Mouse (Mus musculus) liver, postnatal 0 days (tissue): Measurements from ENCODE around the gene Adgrb3. TPM values are rescaled to one million over a fixed set of nuclear protein-coding genes. Genes with fewer than 3 reads are reported as not detected.
A peak's percentile ranks its signal among the peaks of the same experiment; 100 is the strongest.
"Not testable (repeated sequence)": the region's sequence is repeated elsewhere in the genome, so short reads cannot be mapped to it uniquely, and the experiment has no call there.

Source experiments
- ATAC-seq: fragments of 200-750 bp; cut with Nextera tagmentation; 2 replicates; pipeline ENCODE4 v1.8.0; 2017; ENCODE audit warnings: mild to moderate bottlenecking, moderate library complexity
- DNase-seq: peaks from one replicate; pipeline ENCODE4 v3.0.0-alpha.2; 2016
- H3K27ac ChIP-seq: fragments of 300-500 bp; sonication (generic); 2 replicates; pipeline ENCODE4 v1.5.1; 2014; ENCODE audit warnings: antibody characterized with exemption, moderate library complexity, mild to moderate bottlenecking, low read depth
- H3K27me3 ChIP-seq: fragments of 300-500 bp; sonication (generic); 2 replicates; pipeline ENCODE4 v1.6.1; 2014; ENCODE audit warnings: low read length, control low read depth, mixed read lengths; ENCODE audit not compliant: insufficient read depth
- H3K36me3 ChIP-seq: fragments of 300-500 bp; sonication (generic); replicated peaks from 2 replicates; pipeline ENCODE4 v1.6.1; 2014; ENCODE audit warnings: mild to moderate bottlenecking, control low read depth, low read length, moderate library complexity, mixed read lengths; ENCODE audit not compliant: insufficient read depth
- H3K4me1 ChIP-seq: fragments of 300-500 bp; sonication (generic); 2 replicates; pipeline ENCODE4 v1.6.1; 2014; ENCODE audit warnings: antibody characterized with exemption, mild to moderate bottlenecking, control low read depth; ENCODE audit not compliant: insufficient read depth
- H3K4me2 ChIP-seq: fragments of 300-500 bp; sonication (generic); 2 replicates; pipeline ENCODE4 v1.6.1; 2014; ENCODE audit warnings: low read depth, mild to moderate bottlenecking, low read length, moderate library complexity, mixed read lengths
- H3K4me3 ChIP-seq: fragments of 300-500 bp; sonication (generic); 2 replicates; pipeline ENCODE4 v1.5.1; 2014; ENCODE audit warnings: low read depth, low read length
- H3K9ac ChIP-seq: fragments of 300-500 bp; sonication (generic); replicated peaks from 2 replicates; pipeline ENCODE4 v1.6.1; 2014; ENCODE audit warnings: mild to moderate bottlenecking, moderate library complexity
- H3K9me3 ChIP-seq: fragments of 300-500 bp; sonication (generic); 2 replicates; pipeline ENCODE4 v1.6.1; 2016; ENCODE audit warnings: mild to moderate bottlenecking, control low read depth, low read length, mixed read lengths
- CTCF ChIP-seq: sonication (generic); IDR thresholded peaks from 2 replicates; pipeline ENCODE4 v1.5.1; 2016; ENCODE audit warnings: antibody characterized with exemption, low read depth
- EP300 ChIP-seq: IDR thresholded peaks from 2 replicates; pipeline ENCODE4 v1.6.1; 2016; ENCODE audit warnings: antibody characterized with exemption, low read depth, mild to moderate bottlenecking
- WGBS: fragments of 180-500 bp; shearing (Covaris S2); extraction: QIAGEN DNeasy Blood & Tissue Kit; methylation state at CpG from one replicate; pipeline ENCODE4 v1.1.7; 2014; ENCODE audit not compliant: insufficient replicate concordance; 5-methylcytosine and 5-hydroxymethylcytosine counted together
- polyA plus RNA-seq: library from polyadenylated mRNA; unstranded; fragments of >200 nt; fragmentation: Nextera tagmentation; extraction: Ambion mirVana; gene quantifications from 2 replicates; pipeline ENCODE4 v1.2.1, GENCODE M21; 2015

The Adgrb3 gene
- polyA plus RNA-seq, 1 experiment from 2014 or later: not detected

GRCm38 (mm10) chr1:25621458-25621857 lies 208.0 kb downstream of the Adgrb3 start:
- no peaks in the 10 kb centered on the region for H3K36me3 ChIP-seq
- ATAC-seq (no peak), DNase-seq (no peak)
- no peak overlapping the region for H3K4me3 ChIP-seq
- H3K27me3 ChIP-seq: no peaks in the 10 kb centered on the region
- no peaks in the 10 kb centered on the region for H3K9me3 ChIP-seq
- 54% methylated on average over 4 of the region's 4 CpGs for WGBS
- H3K4me2 ChIP-seq: no peak overlapping the region
- no peaks in the 10 kb centered on the region for H3K4me1 ChIP-seq
- H3K9ac ChIP-seq: no peak overlapping the region
- no peak overlapping the region for H3K27ac ChIP-seq
- TF ChIP-seq CTCF: no peak
- no peak for TF ChIP-seq EP300

- Histone ChIP-seq H3K27ac (no peak overlapping the region), H3K4me2 (no peak overlapping the region), H3K36me3 (no peaks in the 10 kb centered on the region), H3K4me1 (no peaks in the 10 kb centered on the region), H3K27me3 (no peaks in the 10 kb centered on the region), H3K9me3 (no peaks in the 10 kb centered on the region), H3K4me3 (no peak overlapping the region), H3K9ac (no peak overlapping the region)
- DNase-seq: no peak
- TF ChIP-seq EP300: no peak
- TF ChIP-seq CTCF: peak; percentile 15; the same call in 1 of the 2 replicates
- no peak for ATAC-seq
These were observed 212.6 kb downstream of the Adgrb3 start for GRCm38 (mm10) chr1:25616954-25617353.

- not testable (repeated sequence) for H3K27ac ChIP-seq, H3K4me1 ChIP-seq, H3K4me3 ChIP-seq, H3K9ac ChIP-seq, DNase-seq, H3K4me2 ChIP-seq, H3K36me3 ChIP-seq, ATAC-seq, H3K27me3 ChIP-seq, H3K9me3 ChIP-seq
These were observed 218.7 kb downstream of the Adgrb3 start for GRCm38 (mm10) chr1:25610776-25611175.

GRCm38 (mm10) chr1:25598941-25599340 lies 230.6 kb downstream of the Adgrb3 start:
- Histone ChIP-seq H3K27ac (no peak overlapping the region), H3K36me3 (no peaks in the 10 kb centered on the region), H3K9me3 (peaks cover 2% of the 10 kb centered on the region; the same call in 1 of the 2 replicates), H3K4me2 (no peak overlapping the region), H3K27me3 (no peaks in the 10 kb centered on the region), H3K4me3 (no peak overlapping the region), H3K9ac (no peak overlapping the region), H3K4me1 (no peaks in the 10 kb centered on the region)
- TF ChIP-seq EP300: no peak
- TF ChIP-seq CTCF: no peak
- ATAC-seq (no peak), DNase-seq (no peak)
- WGBS: 68% methylated on average over 5 of the region's 5 CpGs

GRCm38 (mm10) chr1:25588568-25589118 lies 240.9 kb downstream of the Adgrb3 start:
- Histone ChIP-seq H3K4me3 (no peak overlapping the region), H3K36me3 (no peaks in the 10 kb centered on the region), H3K27me3 (no peaks in the 10 kb centered on the region), H3K9ac (no peak overlapping the region), H3K4me2 (no peak overlapping the region), H3K9me3 (no peaks in the 10 kb centered on the region), H3K27ac (no peak overlapping the region), H3K4me1 (no peaks in the 10 kb centered on the region)
- ATAC-seq: no peak
- 53% methylated on average over 2 of the region's 2 CpGs for WGBS
- no peak for DNase-seq
- TF ChIP-seq CTCF: no peak
- TF ChIP-seq EP300: no peak

- Histone ChIP-seq H3K4me3 (no peak overlapping the region), H3K4me2 (no peak overlapping the region), H3K27ac (no peak overlapping the region), H3K4me1 (no peaks in the 10 kb centered on the region), H3K9ac (no peak overlapping the region), H3K36me3 (no peaks in the 10 kb centered on the region), H3K9me3 (no peaks in the 10 kb centered on the region), H3K27me3 (no peaks in the 10 kb centered on the region)
- TF ChIP-seq EP300 (no peak), CTCF (no peak)
- ATAC-seq (no peak), DNase-seq (no peak)
- WGBS: 57% methylated on average over 1 of the region's 1 CpGs
These were observed 247.8 kb downstream of the Adgrb3 start for GRCm38 (mm10) chr1:25581698-25582097.

GRCm38 (mm10) chr1:25577836-25578235 lies 251.7 kb downstream of the Adgrb3 start:
- no peaks in the 10 kb centered on the region for H3K27me3 ChIP-seq
- H3K4me1 ChIP-seq: no peaks in the 10 kb centered on the region
- no peak overlapping the region for H3K27ac ChIP-seq
- DNase-seq (no peak), ATAC-seq (no peak)
- no peak overlapping the region for H3K4me3 ChIP-seq
- TF ChIP-seq CTCF (no peak), EP300 (no peak)
- no peak overlapping the region for H3K9ac ChIP-seq
- H3K36me3 ChIP-seq: no peaks in the 10 kb centered on the region
- no peaks in the 10 kb centered on the region for H3K9me3 ChIP-seq
- 59% methylated on average over 4 of the region's 4 CpGs for WGBS
- no peak overlapping the region for H3K4me2 ChIP-seq
